Mouse (Mus musculus) cortical plate, adult 2 months (tissue): ENCODE measurements around the gene Fhod1.

Experiments
- CTCF ChIP-seq: fragments of 200-500 bp; IDR thresholded peaks from 2 replicates; pipeline ENCODE4 v1.5.1; 2011; ENCODE audit warnings: mild to moderate bottlenecking, control low read depth, low read length; ENCODE audit not compliant: insufficient read depth; ENCODE audit errors: extremely low read depth
- POLR2A ChIP-seq: fragments of 200-500 bp; IDR thresholded peaks from 2 replicates; pipeline ENCODE4 v1.6.1; 2011; ENCODE audit warnings: mild to moderate bottlenecking, low read length, control low read depth; ENCODE audit not compliant: insufficient read depth; ENCODE audit errors: extremely low read depth

DNA sequence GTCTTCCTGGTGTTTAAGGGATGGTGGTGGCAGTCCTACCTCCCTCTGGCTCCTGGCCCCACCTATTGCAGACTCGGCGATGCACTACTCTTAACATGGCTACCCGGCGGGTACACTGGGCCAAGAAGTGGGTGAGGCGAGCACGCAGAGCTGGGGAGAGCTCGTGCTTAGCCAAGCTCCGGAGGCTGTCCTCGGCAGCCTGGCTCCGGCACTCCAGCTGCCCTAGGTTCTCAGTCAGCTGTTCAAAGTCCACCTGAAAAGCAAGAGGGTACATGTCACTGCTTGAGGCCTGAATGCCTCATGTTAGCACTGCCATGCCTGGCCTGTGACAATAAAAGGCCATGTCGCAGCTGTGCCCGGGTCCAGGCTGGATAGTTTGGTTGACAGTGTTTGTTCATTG, 17.4 kb downstream of the Fhod1 start:
- no peak for TF ChIP-seq CTCF
- TF ChIP-seq POLR2A: no peak
